Mouse (Mus musculus) midbrain, postnatal 0 days (tissue): ENCODE results near the gene RPS10-NUDT3. TPM values are rescaled to one million over a fixed set of nuclear protein-coding genes. Genes with fewer than 3 reads are reported as not detected.
A peak's percentile ranks its signal among the peaks of the same experiment; 100 is the strongest.

Source experiments
- ATAC-seq: fragments of 200-750 bp; cut with Nextera tagmentation; 2 replicates; pipeline ENCODE4 v1.8.0; 2017; ENCODE audit warnings: moderate number of reproducible peaks, mild to moderate bottlenecking, moderate TSS enrichment, moderate library complexity; ENCODE audit not compliant: low FRiP score
- DNase-seq: peaks from one replicate; pipeline ENCODE4 v3.0.0-alpha.2; 2015; ENCODE audit warnings: low spot score
- H3K27ac ChIP-seq: fragments of 300-500 bp; sonication (generic); 2 replicates; pipeline ENCODE4 v1.5.1; 2014; ENCODE audit warnings: low read depth, mild to moderate bottlenecking, low read length, mixed read lengths
- H3K27me3 ChIP-seq: fragments of 300-500 bp; sonication (generic); 2 replicates; pipeline ENCODE4 v1.6.1; 2014; ENCODE audit warnings: low read length, control low read depth, mixed read lengths; ENCODE audit not compliant: insufficient read depth
- H3K36me3 ChIP-seq: fragments of 300-500 bp; sonication (generic); 2 replicates; pipeline ENCODE4 v1.6.1; 2014; ENCODE audit warnings: low read length, control low read depth, mixed read lengths; ENCODE audit not compliant: insufficient read depth
- H3K4me1 ChIP-seq: fragments of 300-500 bp; sonication (generic); 2 replicates; pipeline ENCODE4 v1.6.1; 2014; ENCODE audit warnings: mild to moderate bottlenecking, control low read depth, antibody characterized with exemption, low read length, mixed read lengths; ENCODE audit not compliant: insufficient read depth
- H3K4me2 ChIP-seq: fragments of 300-500 bp; sonication (generic); 2 replicates; pipeline ENCODE4 v1.6.1; 2014; ENCODE audit warnings: low read depth, mild to moderate bottlenecking, low read length, mixed read lengths; ENCODE audit not compliant: poor library complexity, severe bottlenecking
- H3K4me3 ChIP-seq: fragments of 300-500 bp; sonication (generic); 2 replicates; pipeline ENCODE4 v1.5.1; 2014; ENCODE audit warnings: low read depth, mild to moderate bottlenecking, low read length, moderate library complexity
- H3K9ac ChIP-seq: fragments of 300-500 bp; sonication (generic); replicated peaks from 2 replicates; pipeline ENCODE4 v1.6.1; 2014; ENCODE audit warnings: mild to moderate bottlenecking, low read length, moderate library complexity, mixed read lengths; ENCODE audit not compliant: poor library complexity, severe bottlenecking
- H3K9me3 ChIP-seq: fragments of 300-500 bp; sonication (generic); 2 replicates; pipeline ENCODE4 v1.6.1; 2016; ENCODE audit warnings: low read length, control low read depth
- CTCF ChIP-seq: IDR thresholded peaks from 2 replicates; pipeline ENCODE4 v1.5.1; 2016; ENCODE audit warnings: antibody characterized with exemption, mild to moderate bottlenecking
- WGBS: fragments of 180-500 bp; shearing (Covaris S2); extraction: QIAGEN DNeasy Blood & Tissue Kit; methylation state at CpG from one replicate; pipeline ENCODE4 v1.1.7; 2014; 5-methylcytosine and 5-hydroxymethylcytosine counted together
- polyA plus RNA-seq: library from polyadenylated mRNA; unstranded; fragments of >200 nt; fragmentation: Nextera tagmentation; extraction: Ambion mirVana; gene quantifications from 2 replicates; pipeline ENCODE4 v1.2.1, GENCODE M21; 2015
- total RNA-seq: library from RNA; depleted of rRNA; stranded (reverse); fragments of >200 nt; gene quantifications from 2 replicates; pipeline ENCODE4 v1.2.3, GENCODE M21; 2014; rRNA removed

Gene RPS10-NUDT3
- total RNA-seq, result not detected in 2 replicates
- not detected in 2 replicates for polyA plus RNA-seq

- 0% methylated on average over 57 of the region's 72 CpGs for WGBS
- DNase-seq (peak; percentile 95), ATAC-seq (peak; percentile 96)
- peak within 1 kb of the TSS; percentile 89 for H3K27ac ChIP-seq
- H3K27me3 ChIP-seq, result no peaks in the 10 kb centered on the region
- H3K9me3 ChIP-seq, result no peaks in the 10 kb centered on the region
- peak within 1 kb of the TSS; percentile 52 for H3K4me2 ChIP-seq
- no peak; the same call in 1 of the 2 replicates for TF ChIP-seq CTCF
- H3K9ac ChIP-seq, result peak within 1 kb of the TSS; percentile 76
- peak within 1 kb of the TSS; percentile 63 for H3K4me3 ChIP-seq
- H3K4me1 ChIP-seq, result no peaks in the 10 kb centered on the region
- H3K36me3 ChIP-seq, result peaks cover 26% of the 10 kb centered on the region
These were observed at the start of gene RPS10-NUDT3 for GRCm38 (mm10) chr17:27634871-27635574. RPS10-NUDT3 (minus strand) TSS chr17:27635222.

GRCm38 (mm10) chr17:27678924-27679813 is 44.1 kb upstream of the RPS10-NUDT3 start:
- Histone ChIP-seq H3K9ac (0 out of 2 replicates have a peak overlapping the region, but pooled peaks have one; percentile 36), H3K27me3 (no peaks in the 10 kb centered on the region), H3K4me1 (no peaks in the 10 kb centered on the region), H3K4me3 (no peak overlapping the region), H3K4me2 (no peak overlapping the region), H3K9me3 (no peaks in the 10 kb centered on the region), H3K36me3 (no peaks in the 10 kb centered on the region), H3K27ac (peak overlapping the region; percentile 57)
- DNase-seq, result peak; percentile 71
- TF ChIP-seq CTCF, result no peak
- ATAC-seq, result peak; percentile 64; the same call in 1 of the 2 replicates
- 33% methylated on average over 11 of the region's 11 CpGs for WGBS

GRCm38 (mm10) chr17:27677756-27678155 is 42.7 kb upstream of the RPS10-NUDT3 start:
- Histone ChIP-seq H3K9ac (no peak overlapping the region), H3K4me2 (no peak overlapping the region), H3K9me3 (no peaks in the 10 kb centered on the region), H3K4me1 (no peaks in the 10 kb centered on the region), H3K4me3 (no peak overlapping the region), H3K27ac (no peak overlapping the region), H3K27me3 (no peaks in the 10 kb centered on the region), H3K36me3 (no peaks in the 10 kb centered on the region)
- ATAC-seq (no peak), DNase-seq (no peak)
- TF ChIP-seq CTCF, result no peak
- WGBS, result 81% methylated on average over 5 of the region's 5 CpGs

GRCm38 (mm10) chr17:27676270-27676669 is 41.2 kb upstream of the RPS10-NUDT3 start:
- ATAC-seq (no peak), DNase-seq (no peak)
- no peaks in the 10 kb centered on the region for H3K4me1 ChIP-seq
- H3K36me3 ChIP-seq, result no peaks in the 10 kb centered on the region
- no peak overlapping the region for H3K4me3 ChIP-seq
- H3K9me3 ChIP-seq, result no peaks in the 10 kb centered on the region
- no peak overlapping the region for H3K9ac ChIP-seq
- 28% methylated on average over 7 of the region's 7 CpGs for WGBS
- TF ChIP-seq CTCF, result no peak
- H3K27ac ChIP-seq, result no peak overlapping the region
- H3K4me2 ChIP-seq, result no peak overlapping the region
- H3K27me3 ChIP-seq, result no peaks in the 10 kb centered on the region

- no peak for DNase-seq
- WGBS, result 70% methylated on average over 9 of the region's 9 CpGs
- Histone ChIP-seq H3K27me3 (no peaks in the 10 kb centered on the region), H3K4me3 (no peak overlapping the region), H3K27ac (no peak overlapping the region), H3K4me2 (no peak overlapping the region), H3K36me3 (no peaks in the 10 kb centered on the region), H3K9me3 (no peaks in the 10 kb centered on the region), H3K9ac (no peak overlapping the region), H3K4me1 (no peaks in the 10 kb centered on the region)
- ATAC-seq, result no peak
- TF ChIP-seq CTCF, result peak; percentile 52
These were observed 40.4 kb upstream of the RPS10-NUDT3 start for GRCm38 (mm10) chr17:27675453-27675852.

- Histone ChIP-seq H3K27ac (no peak overlapping the region), H3K4me3 (no peak overlapping the region), H3K36me3 (no peaks in the 10 kb centered on the region), H3K9ac (no peak overlapping the region), H3K4me2 (no peak overlapping the region), H3K9me3 (no peaks in the 10 kb centered on the region), H3K4me1 (no peaks in the 10 kb centered on the region), H3K27me3 (no peaks in the 10 kb centered on the region)
- ATAC-seq (no peak), DNase-seq (no peak)
- TF ChIP-seq CTCF, result no peak
- WGBS, result 76% methylated on average over 7 of the region's 7 CpGs
These were observed 38.9 kb upstream of the RPS10-NUDT3 start for GRCm38 (mm10) chr17:27673945-27674344.
